Mouse (Mus musculus) intestine, postnatal 0 days (tissue): ENCODE measurements around the gene Commd4. TPM values are rescaled to one million over a fixed set of nuclear protein-coding genes. Genes with fewer than 3 reads are reported as not detected.

Experiments
- ATAC-seq: fragments of 200-750 bp; cut with Nextera tagmentation; 2 replicates; pipeline ENCODE4 v1.8.0; 2017; ENCODE audit warnings: mild to moderate bottlenecking, moderate TSS enrichment, moderate library complexity
- H3K27ac ChIP-seq: fragments of 300-500 bp; sonication (generic); 2 replicates; pipeline ENCODE4 v1.5.1; 2014; ENCODE audit warnings: mild to moderate bottlenecking, low read depth, low read length, moderate library complexity
- H3K27me3 ChIP-seq: fragments of 300-500 bp; sonication (generic); replicated peaks from 2 replicates; pipeline ENCODE4 v1.6.1; 2014; ENCODE audit warnings: low read length, mixed read lengths; ENCODE audit not compliant: control insufficient read depth, insufficient read depth
- H3K36me3 ChIP-seq: fragments of 300-500 bp; sonication (generic); 2 replicates; pipeline ENCODE4 v1.6.1; 2014; ENCODE audit warnings: mild to moderate bottlenecking, moderate library complexity; ENCODE audit not compliant: control insufficient read depth, insufficient read depth
- H3K4me1 ChIP-seq: fragments of 300-500 bp; sonication (generic); replicated peaks from 2 replicates; pipeline ENCODE4 v1.6.1; 2014; ENCODE audit warnings: antibody characterized with exemption, low read length, mixed read lengths; ENCODE audit not compliant: control insufficient read depth, insufficient read depth
- H3K4me2 ChIP-seq: fragments of 300-500 bp; sonication (generic); replicated peaks from 2 replicates; pipeline ENCODE4 v1.6.1; 2014; ENCODE audit warnings: low read depth, mild to moderate bottlenecking, moderate library complexity
- H3K4me3 ChIP-seq: fragments of 300-500 bp; sonication (generic); 2 replicates; pipeline ENCODE4 v1.5.1; 2014; ENCODE audit warnings: low read depth, low read length
- H3K9ac ChIP-seq: fragments of 300-500 bp; sonication (generic); 2 replicates; pipeline ENCODE4 v1.6.1; 2014; ENCODE audit warnings: mild to moderate bottlenecking, low read depth, low read length
- H3K9me3 ChIP-seq: fragments of 300-500 bp; sonication (generic); 2 replicates; pipeline ENCODE4 v1.6.1; 2016; ENCODE audit warnings: mixed run types; ENCODE audit not compliant: control insufficient read depth
- CTCF ChIP-seq: sonication (generic); IDR thresholded peaks from 2 replicates; pipeline ENCODE4 v1.5.1; 2016; ENCODE audit warnings: low read depth, mild to moderate bottlenecking, control low read depth, antibody characterized with exemption, moderate library complexity
- WGBS: fragments of 180-500 bp; shearing (Covaris S2); extraction: QIAGEN DNeasy Blood & Tissue Kit; methylation state at CpG from one replicate; pipeline ENCODE4 v1.1.7; 2014; 5-methylcytosine and 5-hydroxymethylcytosine counted together
- polyA plus RNA-seq: library from polyadenylated mRNA; unstranded; fragments of >200 nt; fragmentation: Nextera tagmentation; extraction: Ambion mirVana; gene quantifications from 2 replicates; pipeline ENCODE4 v1.2.1, GENCODE M21; 2015

Commd4 gene
- polyA plus RNA-seq, 1 experiment from 2014 or later, result 169 TPM

DNA sequence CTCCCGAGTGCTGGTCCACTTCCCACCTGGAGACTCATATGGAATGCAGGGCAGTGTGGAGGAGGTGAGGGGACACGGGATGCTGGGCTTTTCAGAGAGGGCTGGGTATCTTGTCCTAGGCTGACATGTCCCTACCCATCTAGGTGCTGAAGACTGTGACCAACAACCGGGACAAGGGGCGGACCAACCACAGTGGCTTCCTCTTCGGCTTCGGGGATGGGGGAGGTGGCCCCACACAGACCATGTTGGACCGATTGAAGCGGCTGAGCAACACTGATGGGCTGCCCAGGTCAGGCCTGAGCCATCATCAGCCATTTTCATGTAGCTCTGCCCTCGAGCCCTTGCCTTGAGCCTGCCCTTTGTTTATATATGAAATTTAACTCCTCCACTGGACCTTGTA lies 20.4 kb downstream of the Commd4 start:
- Histone ChIP-seq H3K4me3 (no peak overlapping the region), H3K4me1 (no peaks in the 10 kb centered on the region), H3K9me3 (no peaks in the 10 kb centered on the region), H3K36me3 (peaks cover 69% of the 10 kb centered on the region), H3K27ac (no peak overlapping the region), H3K4me2 (no peak overlapping the region), H3K9ac (no peak overlapping the region), H3K27me3 (no peaks in the 10 kb centered on the region)
- no peak for TF ChIP-seq CTCF
- WGBS, result 85% methylated on average over 9 of the region's 9 CpGs
- ATAC-seq, result no peak

DNA sequence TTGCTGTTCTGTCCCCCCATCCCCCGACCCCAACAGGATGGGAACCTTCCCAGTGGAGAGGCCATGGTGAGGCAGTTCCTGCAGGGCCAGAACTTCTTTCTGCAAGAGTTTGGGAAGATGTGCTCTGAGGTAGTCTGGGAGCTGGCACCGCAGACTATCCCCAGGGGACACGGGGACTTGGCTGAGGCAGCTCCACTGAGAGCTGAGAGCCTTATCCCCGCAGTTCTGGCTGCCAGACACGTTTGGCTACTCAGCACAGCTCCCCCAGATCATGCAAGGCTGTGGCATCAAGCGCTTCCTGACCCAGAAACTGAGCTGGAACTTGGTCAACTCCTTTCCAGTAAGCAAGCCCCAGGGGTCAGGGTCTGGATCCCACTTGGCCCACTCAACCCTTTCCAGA lies 20.9 kb downstream of the Commd4 start:
- Histone ChIP-seq H3K4me1 (no peaks in the 10 kb centered on the region), H3K27ac (no peak overlapping the region), H3K36me3 (peaks cover 68% of the 10 kb centered on the region), H3K9ac (no peak overlapping the region), H3K27me3 (no peaks in the 10 kb centered on the region), H3K4me2 (no peak overlapping the region), H3K9me3 (no peaks in the 10 kb centered on the region), H3K4me3 (no peak overlapping the region)
- ATAC-seq, result no peak
- no peak for TF ChIP-seq CTCF
- 87% methylated on average over 6 of the region's 6 CpGs for WGBS

DNA sequence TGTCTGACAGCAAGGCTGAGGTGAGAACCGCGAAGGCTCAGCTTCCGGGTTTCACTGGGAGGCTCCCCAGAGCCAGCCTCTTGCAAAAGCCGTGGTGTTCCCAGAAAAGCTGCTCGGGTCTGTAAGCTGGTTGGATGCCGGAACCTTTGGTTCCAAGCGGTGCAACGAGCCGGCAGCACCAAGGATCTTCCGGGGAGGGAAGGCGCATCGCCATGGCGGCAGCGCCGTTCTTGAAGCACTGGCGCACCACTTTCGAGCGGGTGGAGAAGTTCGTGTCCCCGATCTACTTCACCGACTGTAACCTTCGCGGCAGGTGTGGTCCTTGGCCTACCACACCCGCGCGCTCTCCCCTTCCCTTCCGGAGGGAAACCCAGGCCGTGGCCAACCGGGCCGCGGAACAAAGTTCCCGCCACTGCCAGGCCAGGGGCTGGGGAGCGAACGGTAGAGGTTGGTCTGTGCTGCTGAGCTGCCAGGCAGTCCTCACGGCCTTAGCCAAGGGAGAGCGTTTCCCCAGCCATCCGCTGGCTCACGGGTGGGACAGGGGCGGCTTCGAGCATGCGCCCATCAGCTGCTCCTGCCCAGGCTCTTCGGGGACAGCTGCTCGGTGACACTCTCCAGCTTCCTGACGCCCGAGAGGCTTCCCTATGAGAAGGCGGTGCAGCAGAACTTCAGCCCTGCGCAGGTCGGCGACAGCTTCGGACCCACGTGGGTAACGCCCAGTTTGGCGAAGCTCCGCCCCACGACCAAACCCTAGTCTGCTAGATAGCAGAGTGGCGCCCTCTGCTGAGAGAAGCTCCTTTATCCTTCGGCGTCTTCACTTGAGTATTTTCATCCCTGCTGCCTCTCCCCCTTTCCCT lies 27.3 kb downstream of the Commd4 start, which contains the start of gene Man2c1:
Gene Man2c1 (plus strand): TSS at position 114 of the 857 bp plus-strand sequence.
- Histone ChIP-seq H3K36me3 (peaks cover 30% of the 10 kb centered on the region), H3K9me3 (no peaks in the 10 kb centered on the region), H3K4me3 (peak within 1 kb of the TSS; percentile 84), H3K4me2 (peak within 1 kb of the TSS; percentile 97), H3K4me1 (0 out of 2 replicates have a peak, but pooled peaks cover 2% of the 10 kb centered on the region), H3K27ac (peak within 1 kb of the TSS; percentile 95), H3K27me3 (no peaks in the 10 kb centered on the region), H3K9ac (peak within 1 kb of the TSS; percentile 75)
- peak; percentile 94 for TF ChIP-seq CTCF
- 1% methylated on average over 58 of the region's 58 CpGs for WGBS
- peak; percentile 89 for ATAC-seq

DNA sequence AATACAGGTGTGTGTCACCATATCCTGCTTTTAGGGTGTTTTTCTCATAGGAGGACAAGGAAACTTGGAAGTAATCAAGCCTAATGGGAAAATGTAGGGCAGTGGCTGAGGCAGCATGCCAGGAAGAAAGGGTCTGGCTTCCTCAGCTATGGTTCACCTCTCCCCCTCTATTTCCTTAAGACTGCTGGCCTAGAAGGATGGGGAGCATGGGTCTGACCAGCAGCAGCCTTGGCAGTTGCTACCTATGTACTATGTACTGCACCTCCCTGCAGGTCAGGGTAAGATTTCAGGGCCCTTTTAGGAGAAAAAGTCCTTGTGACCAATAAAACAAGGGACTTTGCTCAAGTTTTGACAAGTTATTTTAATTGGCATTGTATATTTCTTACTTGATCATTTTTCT lies 28.5 kb downstream of the Commd4 start:
- H3K9ac ChIP-seq, result no peak overlapping the region

DNA sequence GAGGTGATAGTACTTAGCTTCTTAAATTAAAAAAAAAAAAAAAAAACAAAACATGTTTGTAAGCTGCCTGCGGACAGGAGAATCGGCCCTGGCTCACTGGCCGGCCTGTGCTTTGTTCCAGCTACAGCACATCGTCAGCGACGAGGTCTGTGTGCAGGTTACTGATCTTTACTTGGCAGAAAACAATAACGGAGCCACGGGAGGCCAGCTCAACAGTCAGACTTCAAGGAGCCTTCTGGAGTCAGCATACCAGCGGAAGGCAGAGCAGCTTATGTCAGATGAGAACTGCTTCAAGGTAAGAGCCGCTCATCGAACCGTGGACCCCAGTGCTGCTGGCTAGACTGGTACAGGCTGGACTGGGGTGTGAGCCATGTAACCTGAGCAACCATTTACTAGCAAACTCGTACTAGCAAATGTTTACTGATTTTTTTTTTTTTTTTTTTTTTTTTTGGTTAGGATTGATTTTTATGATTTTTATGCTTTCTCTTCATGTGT lies 40.8 kb downstream of the Commd4 start:
- H3K9me3 ChIP-seq, result no peaks in the 10 kb centered on the region
- H3K27ac ChIP-seq, result no peak overlapping the region
- no peak overlapping the region for H3K9ac ChIP-seq
- no peak overlapping the region for H3K4me3 ChIP-seq
- no peak for ATAC-seq
- TF ChIP-seq CTCF, result no peak
- H3K36me3 ChIP-seq, result peaks cover 78% of the 10 kb centered on the region
- WGBS, result 90% methylated on average over 13 of the region's 13 CpGs
- no peaks in the 10 kb centered on the region for H3K4me1 ChIP-seq
- H3K27me3 ChIP-seq, result no peaks in the 10 kb centered on the region
- no peak overlapping the region for H3K4me2 ChIP-seq

More for the DNA sequence above, 28.5 kb downstream of the Commd4 start:
- Histone ChIP-seq H3K9me3 (no peaks in the 10 kb centered on the region), H3K36me3 (peaks cover 36% of the 10 kb centered on the region), H3K27ac (no peak overlapping the region), H3K4me2 (peak overlapping the region; percentile 97), H3K4me1 (0 out of 2 replicates have a peak, but pooled peaks cover 2% of the 10 kb centered on the region), H3K27me3 (no peaks in the 10 kb centered on the region), H3K4me3 (peak overlapping the region; percentile 84)
- no peak for ATAC-seq
- TF ChIP-seq CTCF, result no peak

Other genes starting within 250 kb of the Commd4 start
- gene Snx33, start 230.0 kb downstream of the Commd4 start, polyA plus RNA-seq, result 2.0 and 2.5 TPM in 2 replicates
- 58.4 and 59.8 TPM in 2 replicates for gene Imp3, start 220.9 kb downstream of the Commd4 start, polyA plus RNA-seq
- gene Snupn, start 207.5 kb downstream of the Commd4 start, polyA plus RNA-seq, result 5.6 and 5.9 TPM in 2 replicates
- 7.3 and 7.7 TPM in 2 replicates for gene Ptpn9, start 163.4 kb downstream of the Commd4 start, polyA plus RNA-seq
- gene Sin3a, start 86.3 kb downstream of the Commd4 start, polyA plus RNA-seq, result 11.7 and 14.1 TPM in 2 replicates
- gene Man2c1, start 27.6 kb downstream of the Commd4 start, polyA plus RNA-seq, result 24.3 and 24.6 TPM in 2 replicates
- gene Neil1, start 10.0 kb downstream of the Commd4 start, polyA plus RNA-seq, result 4.2 and 5.2 TPM in 2 replicates
- not detected in 2 replicates for gene Trcg1, start 78.2 kb upstream of the Commd4 start, polyA plus RNA-seq
- gene 1700017B05Rik, start 104.3 kb upstream of the Commd4 start, polyA plus RNA-seq, result 12.8 and 14.2 TPM in 2 replicates